Mouse (Mus musculus): ENCODE data around the gene Serping1.
A peak's percentile ranks its signal among the peaks of the same experiment; 100 is the strongest.
"Not testable (repeated sequence)": the region's sequence is repeated elsewhere in the genome, so short reads cannot be mapped to it uniquely, and the experiment has no call there.

The Serping1 gene

DNA sequence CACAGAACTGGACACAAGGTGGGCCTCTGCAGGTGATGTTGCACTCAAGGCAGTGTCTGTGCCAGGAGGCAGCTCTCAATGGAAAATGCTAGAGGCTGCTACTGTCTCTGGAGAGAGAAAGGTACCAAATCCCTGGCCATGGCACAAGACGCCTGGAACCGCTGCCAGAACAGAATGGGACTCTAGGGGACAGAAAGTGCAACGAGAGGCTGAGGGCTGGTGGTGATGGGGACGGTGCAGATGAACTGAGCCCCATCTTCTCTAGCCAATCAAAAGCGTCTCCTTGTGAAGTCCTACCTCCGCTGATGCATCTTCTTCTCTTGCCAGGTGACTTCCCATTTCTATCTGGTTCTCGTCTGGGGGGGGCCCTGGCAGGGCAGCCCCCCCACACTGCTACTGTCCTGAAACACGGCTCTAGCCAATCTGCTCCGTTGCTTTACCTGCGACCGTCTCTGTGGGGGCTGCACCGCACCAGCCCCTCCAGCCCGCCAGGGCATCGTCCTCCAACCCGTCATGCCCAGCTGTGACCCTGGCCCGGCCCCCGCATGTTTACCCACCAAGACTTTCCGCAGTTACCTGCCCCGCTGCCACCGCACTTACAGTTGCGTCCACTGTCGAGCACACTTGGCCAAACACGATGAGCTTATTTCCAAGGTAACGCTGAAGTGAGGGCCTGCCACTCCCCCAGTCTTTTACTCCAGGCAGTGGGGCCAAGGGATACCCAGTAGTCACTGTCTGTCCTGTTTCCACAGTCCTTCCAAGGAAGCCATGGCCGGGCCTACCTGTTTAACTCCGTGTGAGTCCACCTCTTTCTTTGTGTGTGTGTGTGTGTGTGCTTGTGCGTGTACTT, 38.7 kb downstream of the Serping1 start:
- DNase-seq = no peak

- DNase-seq = no peak
Measured at GRCm38 (mm10) chr2:84735346-84735920, 39.8 kb downstream of the Serping1 start.

DNA sequence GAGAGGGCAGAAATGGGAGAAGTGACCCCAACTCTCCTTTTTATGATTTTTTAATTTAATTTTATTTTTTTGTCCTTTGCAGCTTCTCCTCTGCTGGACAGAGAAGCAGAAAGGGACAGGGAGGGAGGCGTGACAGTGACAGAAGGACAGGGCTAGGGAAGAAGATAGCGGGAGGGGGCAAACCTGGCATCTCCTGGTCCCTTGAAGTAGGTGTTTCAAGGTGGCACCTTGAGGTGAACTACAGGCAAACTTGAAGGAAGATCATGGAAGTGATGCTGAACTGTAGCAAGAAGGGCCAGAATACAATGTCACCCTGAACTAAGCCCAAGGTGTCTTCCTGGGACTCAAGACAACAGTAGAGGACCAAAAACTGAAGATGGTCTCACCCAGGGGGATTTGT, 40.3 kb downstream of the Serping1 start:
- DNase-seq = no peak

DNA sequence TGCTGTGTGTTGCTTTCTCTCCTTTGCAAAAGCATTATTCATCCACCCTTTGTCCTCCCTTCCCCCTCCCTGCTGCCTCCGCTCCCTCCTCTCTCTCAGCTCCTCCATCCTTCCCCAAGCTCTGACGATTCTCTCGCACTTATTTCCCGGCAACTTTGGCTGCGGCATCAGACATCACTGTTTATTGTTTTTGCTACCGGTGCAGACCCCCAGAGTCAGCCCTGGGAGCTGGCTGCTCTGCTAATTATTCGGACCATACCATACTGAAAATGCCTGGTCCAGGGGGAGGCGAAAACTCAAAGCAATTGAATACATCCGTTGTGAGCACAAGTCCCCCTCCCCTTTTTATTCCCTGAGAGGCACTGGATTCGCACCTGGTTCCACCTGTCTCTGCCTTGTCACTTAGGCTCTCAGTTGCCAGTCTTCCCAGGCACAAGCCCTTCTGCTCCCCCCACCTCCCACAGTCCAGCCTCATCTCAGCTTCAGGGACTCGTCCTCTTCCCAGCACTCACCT, 40.8 kb downstream of the Serping1 start:
- DNase-seq = no peak

DNA sequence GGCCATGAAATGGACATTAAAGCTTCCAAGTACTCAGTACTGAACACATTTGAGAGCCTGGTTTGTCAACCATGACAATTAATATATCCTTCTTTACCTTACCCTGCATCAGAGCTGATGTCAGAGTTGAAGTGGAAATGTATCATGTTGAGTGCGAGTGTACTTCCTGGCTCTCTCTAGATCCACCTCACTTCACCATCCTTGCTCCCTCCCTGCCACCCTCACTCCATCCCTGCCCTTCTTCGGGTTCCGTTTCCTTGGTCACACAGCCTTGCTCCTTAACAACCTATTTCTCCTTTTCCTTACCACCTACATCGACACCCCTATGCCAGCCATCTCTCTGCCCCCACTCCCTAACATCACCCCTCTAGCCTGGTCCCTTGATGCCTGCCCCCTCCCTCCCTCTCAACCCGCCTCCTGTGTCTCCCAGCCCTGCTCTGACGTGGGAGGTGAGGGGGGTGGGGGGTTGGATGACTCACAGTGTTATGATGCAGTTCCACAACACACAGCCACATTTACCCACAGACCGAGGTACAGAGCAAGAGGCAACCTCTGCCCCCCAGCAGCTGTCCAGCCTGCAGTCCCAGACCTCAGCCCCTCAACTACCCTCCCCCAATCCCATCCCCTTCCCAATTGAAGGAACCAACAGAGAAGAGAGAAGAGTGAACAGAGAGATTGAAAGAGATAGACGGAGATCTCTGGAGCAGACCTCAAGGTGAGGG, 41.5 kb downstream of the Serping1 start, which contains the start of gene Ypel4:
TSS of gene Ypel4 (plus strand) at position 480 of the 722 bp plus-strand sequence.
- no peak for DNase-seq

DNA sequence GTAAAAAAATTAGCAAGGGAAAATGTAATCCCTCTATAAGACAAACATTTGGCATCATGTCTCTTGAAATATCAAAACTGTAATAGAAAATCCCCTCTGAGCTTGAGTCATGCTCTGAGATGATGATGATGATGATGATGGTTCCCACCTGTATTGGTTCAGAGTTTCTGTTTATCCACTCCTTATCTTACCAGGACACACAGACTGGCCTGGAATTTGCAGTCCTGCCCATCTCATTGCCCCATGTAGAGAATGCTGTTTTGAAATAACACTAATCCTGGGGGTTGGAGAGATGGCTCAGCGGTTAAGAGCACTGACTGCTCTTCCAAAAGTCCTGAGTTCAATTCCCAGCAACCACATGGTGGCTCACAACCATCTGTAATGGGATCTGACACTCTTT, 42.9 kb downstream of the Serping1 start:
- no peak for DNase-seq

DNA sequence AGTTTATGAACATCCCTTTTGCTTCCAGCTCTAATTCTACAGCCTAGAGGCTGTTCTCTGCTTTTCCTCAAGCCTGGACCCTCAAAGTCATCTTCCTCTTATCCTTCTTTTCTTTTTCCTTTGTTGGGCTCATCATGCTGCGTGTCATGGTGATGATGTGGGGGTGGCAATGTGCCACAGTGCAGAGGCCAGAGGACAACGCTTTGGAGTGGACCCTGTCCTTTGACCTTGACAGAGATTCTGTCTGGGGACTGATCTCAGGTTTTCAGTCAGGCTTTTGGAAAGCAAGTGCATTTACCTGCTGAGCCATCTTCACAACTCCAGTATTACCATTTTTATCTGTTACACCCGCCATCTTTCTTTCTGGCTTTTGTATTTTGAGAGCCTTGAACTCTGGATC, 44.0 kb downstream of the Serping1 start:
- DNase-seq = no peak

GRCm38 (mm10) chr2:84728191-84728590, 47.1 kb downstream of the Serping1 start:
- not testable (repeated sequence) for DNase-seq

GRCm38 (mm10) chr2:84727172-84727858, 47.9 kb downstream of the Serping1 start, which contains the start of gene Clp1:
Gene Clp1, minus strand, starts transcription at chr2:84727350.
- peak; percentile 98 for DNase-seq

- no peak for DNase-seq
Measured at GRCm38 (mm10) chr2:84726716-84727115, 48.5 kb downstream of the Serping1 start.

DNA sequence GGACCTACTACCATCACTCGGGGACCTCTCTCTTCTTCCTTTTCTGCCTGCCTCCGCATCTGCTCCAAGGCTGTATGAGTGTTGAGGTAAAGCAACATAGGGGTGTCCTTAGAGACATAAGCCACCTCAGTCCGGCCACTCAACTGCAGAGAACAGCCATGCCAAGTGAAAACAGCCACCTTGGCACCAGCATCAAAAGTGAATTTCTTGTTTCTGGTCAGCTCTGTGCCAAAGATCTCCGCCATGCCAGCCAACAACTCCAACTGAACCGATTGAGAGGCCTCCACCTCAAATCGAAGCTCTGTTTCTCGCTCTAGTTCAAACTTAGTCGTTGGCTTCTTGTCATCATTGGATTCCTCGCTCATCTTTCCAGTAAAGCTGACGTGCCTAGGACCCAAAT, 49.5 kb downstream of the Serping1 start:
- no peak for DNase-seq

DNA sequence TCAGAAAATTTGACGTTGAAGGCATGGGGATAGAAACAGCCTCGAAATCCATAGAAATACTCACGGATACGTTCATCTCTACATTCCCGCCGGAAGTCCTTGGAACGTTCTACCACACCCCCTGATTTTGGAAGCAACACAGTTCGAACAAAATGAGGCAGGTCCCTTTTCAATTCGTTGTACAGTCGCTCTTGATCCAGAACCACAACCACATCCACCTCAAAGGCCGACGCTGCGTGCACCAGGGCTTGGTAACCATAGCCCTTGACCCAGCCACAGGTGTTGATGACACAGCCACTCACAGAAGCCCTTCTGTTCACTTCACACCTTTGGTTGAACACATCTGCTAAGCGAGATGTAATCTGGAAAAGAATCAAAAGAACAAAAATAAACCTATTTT, 51.4 kb downstream of the Serping1 start:
- no peak for DNase-seq

- DNase-seq = no peak
Measured at GRCm38 (mm10) chr2:84721182-84721581, 54.1 kb downstream of the Serping1 start.

- DNase-seq = no peak
Measured at GRCm38 (mm10) chr2:84720718-84721117, 54.5 kb downstream of the Serping1 start.

GRCm38 (mm10) chr2:84717357-84717756, 57.9 kb downstream of the Serping1 start:
- DNase-seq = no peak

GRCm38 (mm10) chr2:84716423-84717355, 58.6 kb downstream of the Serping1 start:
- no peak for DNase-seq

GRCm38 (mm10) chr2:84715562-84716361, 59.5 kb downstream of the Serping1 start:
- peak; percentile 91 to 94 for DNase-seq

All from lung, adult 18-20 months (tissue).